Mouse (Mus musculus): ENCODE measurements around the gene Stap1. TPM values are rescaled to one million over a fixed set of nuclear protein-coding genes. Genes with fewer than 3 reads are reported as not detected.

Stap1 gene
- polyA plus RNA-seq (2014; fragmentation: Illumina TruSeq; extraction: RNeasy Lipid Tissue Mini Kit (QIAGEN cat#74804); ENCODE audit: insufficient read depth, low read depth, low replicate concordance) = 5.1 TPM

DNA sequence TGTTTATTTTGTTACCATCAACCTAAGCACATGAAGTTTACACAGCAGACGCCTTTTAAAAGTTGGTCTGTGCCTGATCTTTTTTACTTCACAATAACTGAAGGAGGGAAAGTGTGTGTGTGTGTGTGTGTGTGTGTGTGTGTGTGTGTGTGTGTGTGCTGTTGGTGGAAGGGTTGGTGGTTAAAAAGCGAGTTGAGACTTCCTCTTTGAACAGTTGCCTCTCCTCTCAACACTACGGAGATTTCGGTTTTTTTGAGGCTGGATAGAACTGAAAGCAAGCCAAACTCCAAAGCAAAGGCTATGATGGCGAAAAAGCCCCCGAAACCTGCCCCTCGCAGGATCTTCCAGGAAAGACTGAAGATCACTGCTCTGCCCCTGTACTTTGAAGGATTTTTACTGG is at the start of gene Stap1:
Gene Stap1 (plus strand): TSS at position 209 of the 400 bp plus-strand sequence.

DNA sequence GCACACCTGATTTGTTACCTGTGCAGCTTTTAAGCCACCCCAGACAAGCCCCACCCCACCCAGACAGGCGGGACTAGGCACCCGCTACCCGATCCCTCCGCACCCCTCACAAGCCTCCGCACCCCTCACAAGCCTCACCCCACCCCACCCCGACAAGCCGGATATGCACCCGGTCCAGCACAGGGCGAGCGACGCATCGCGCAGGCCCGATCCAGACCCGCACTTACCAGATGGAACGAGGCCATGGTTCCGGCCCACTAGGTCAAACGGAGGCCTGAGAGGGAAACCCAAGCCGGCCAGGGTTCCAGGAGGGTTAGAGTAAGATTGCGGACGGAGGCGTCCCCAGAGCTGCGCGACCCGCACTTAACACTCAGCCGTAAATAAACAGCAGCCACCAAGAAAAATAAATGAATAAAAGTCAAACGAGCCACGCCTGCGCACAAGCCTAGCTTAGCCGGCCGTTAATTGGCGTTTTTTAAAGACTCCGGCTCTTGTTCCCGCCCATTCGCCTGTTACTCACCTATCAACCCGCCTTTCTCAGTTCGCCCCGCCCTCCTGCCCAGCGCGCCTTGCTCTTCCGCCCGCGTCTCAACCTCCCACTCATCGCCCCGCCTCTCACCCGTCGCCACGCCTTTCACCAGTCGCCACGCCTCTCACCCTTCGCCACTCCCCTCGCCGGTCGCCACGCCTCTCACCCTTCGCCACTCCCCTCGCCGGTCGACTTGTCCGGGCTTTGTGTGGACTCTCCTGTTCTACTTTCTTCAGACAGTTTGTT is 6.3 kb upstream of the Stap1 start, which contains the start of gene Cenpc1:
Gene Cenpc1 (minus strand): TSS at position 483 of the 775 bp plus-strand sequence.

Other genes with a start within 250 kb of the Stap1 start
- 4.2 TPM for gene Cenpc1, start 6.2 kb upstream of the Stap1 start, polyA plus RNA-seq (2014; fragmentation: Illumina TruSeq; extraction: RNeasy Lipid Tissue Mini Kit (QIAGEN cat#74804); ENCODE audit: insufficient read depth, low read depth, low replicate concordance)
- gene Uba6, start 101.1 kb downstream of the Stap1 start, polyA plus RNA-seq (2014; fragmentation: Illumina TruSeq; extraction: RNeasy Lipid Tissue Mini Kit (QIAGEN cat#74804); ENCODE audit: insufficient read depth, low read depth, low replicate concordance) = 2.8 TPM
- gene Gnrhr, start 126.2 kb downstream of the Stap1 start, polyA plus RNA-seq (2014; fragmentation: Illumina TruSeq; extraction: RNeasy Lipid Tissue Mini Kit (QIAGEN cat#74804); ENCODE audit: insufficient read depth, low read depth, low replicate concordance) = not detected
- not detected for gene Tmprss11c, start 217.6 kb downstream of the Stap1 start, polyA plus RNA-seq (2014; fragmentation: Illumina TruSeq; extraction: RNeasy Lipid Tissue Mini Kit (QIAGEN cat#74804); ENCODE audit: insufficient read depth, low read depth, low replicate concordance)